Mouse (Mus musculus) bone marrow, adult 2 months (tissue): Measurements from ENCODE around the gene Ucn.

ENCODE experiments used
- CTCF ChIP-seq: fragments of 200-500 bp; IDR thresholded peaks from 2 replicates; pipeline ENCODE4 v1.5.1; 2011; ENCODE audit warnings: low read length, control low read depth; ENCODE audit not compliant: control insufficient read depth, insufficient read depth
- POLR2A ChIP-seq: fragments of 200-500 bp; IDR thresholded peaks from 2 replicates; pipeline ENCODE4 v1.6.1; 2011; ENCODE audit warnings: low read depth, mild to moderate bottlenecking, control low read depth, low read length, borderline replicate concordance; ENCODE audit not compliant: control insufficient read depth

- TF ChIP-seq CTCF = no peak
- TF ChIP-seq POLR2A = no peak
These were observed 32.8 kb downstream of the Ucn start, which contains the start of gene Dnajc5g for GRCm38 (mm10) chr5:31105814-31106335.
